Mouse (Mus musculus) small intestine, adult 2 months (tissue): ENCODE measurements around the gene Rtcb. TPM values are rescaled to one million over a fixed set of nuclear protein-coding genes. Genes with fewer than 3 reads are reported as not detected.

Experiments
- H3K27ac ChIP-seq: fragments of 200-500 bp; 2 replicates; pipeline ENCODE4 v1.5.1; 2012; ENCODE audit warnings: low read depth, low read length, control low read depth, inconsistent platforms; ENCODE audit not compliant: insufficient read depth
- H3K27me3 ChIP-seq: fragments of 200-500 bp; 2 replicates; pipeline ENCODE4 v1.6.1; 2012; ENCODE audit warnings: mild to moderate bottlenecking, moderate library complexity, low read length, inconsistent platforms; ENCODE audit not compliant: control insufficient read depth, insufficient read depth
- H3K36me3 ChIP-seq: fragments of 200-500 bp; 2 replicates; pipeline ENCODE4 v1.6.1; 2012; ENCODE audit warnings: mild to moderate bottlenecking, low read length, control low read depth, inconsistent platforms; ENCODE audit not compliant: control insufficient read depth, insufficient read depth
- H3K4me1 ChIP-seq: fragments of 200-500 bp; 2 replicates; pipeline ENCODE4 v1.6.1; 2012; ENCODE audit warnings: low read length, inconsistent platforms, mixed read lengths; ENCODE audit not compliant: control insufficient read depth, insufficient read depth, insufficient read length
- H3K4me3 ChIP-seq: fragments of 200-500 bp; 2 replicates; pipeline ENCODE4 v1.5.1; 2012; ENCODE audit warnings: low read depth, mild to moderate bottlenecking, control low read depth, inconsistent platforms, low read length, moderate library complexity
- CTCF ChIP-seq: fragments of 200-500 bp; IDR thresholded peaks from 2 replicates; pipeline ENCODE4 v1.5.1; 2012; ENCODE audit warnings: low read depth, mild to moderate bottlenecking, control low read depth, inconsistent platforms, low read length, moderate library complexity, mixed read lengths; ENCODE audit not compliant: insufficient replicate concordance, insufficient read length; ENCODE audit errors: extremely low read depth
- POLR2A ChIP-seq: fragments of 200-500 bp; IDR thresholded peaks from 2 replicates; pipeline ENCODE4 v1.6.1; 2012; ENCODE audit warnings: low read depth, mild to moderate bottlenecking, control low read depth, inconsistent platforms, low read length, moderate library complexity
- WGBS: fragments of 180-500 bp; shearing (Covaris S2); methylation state at CpG from one replicate; pipeline ENCODE4 v1.1.7; 2018; 5-methylcytosine and 5-hydroxymethylcytosine counted together
- polyA plus RNA-seq: library from polyadenylated mRNA; depleted of rRNA; stranded (reverse); fragments of >200 nt; gene quantifications from 2 replicates; pipeline ENCODE4 v1.2.3, GENCODE M21; 2012; rRNA removed

Gene Rtcb
- polyA plus RNA-seq, 1 experiment, result 26.8 TPM

DNA sequence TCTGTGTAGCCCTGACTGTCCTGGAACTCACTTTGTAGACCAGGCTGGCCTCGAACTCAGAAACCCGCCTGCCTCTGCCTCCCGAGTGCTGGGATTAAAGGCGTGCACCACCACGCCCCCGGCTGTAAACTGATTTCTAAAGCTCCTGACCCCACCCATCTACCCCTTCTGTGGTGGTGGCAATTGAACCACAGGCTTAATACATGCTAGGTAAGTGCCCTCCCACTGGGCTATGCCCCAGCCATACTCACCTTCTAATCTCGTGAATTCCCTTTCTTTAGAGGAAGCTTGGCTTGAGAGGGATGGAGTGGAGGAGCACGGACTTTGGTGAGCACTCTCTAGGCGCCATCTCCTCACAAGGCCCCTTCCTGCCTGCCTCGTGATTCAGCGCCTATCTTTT, 27.7 kb downstream of the Rtcb start:
- Histone ChIP-seq H3K4me1 (no peaks in the 10 kb centered on the region), H3K36me3 (no peaks in the 10 kb centered on the region), H3K27me3 (no peaks in the 10 kb centered on the region), H3K27ac (no peak overlapping the region), H3K4me3 (no peak overlapping the region)
- 89% methylated on average over 11 of the region's 11 CpGs for WGBS
- TF ChIP-seq CTCF (no peak), POLR2A (no peak)

DNA sequence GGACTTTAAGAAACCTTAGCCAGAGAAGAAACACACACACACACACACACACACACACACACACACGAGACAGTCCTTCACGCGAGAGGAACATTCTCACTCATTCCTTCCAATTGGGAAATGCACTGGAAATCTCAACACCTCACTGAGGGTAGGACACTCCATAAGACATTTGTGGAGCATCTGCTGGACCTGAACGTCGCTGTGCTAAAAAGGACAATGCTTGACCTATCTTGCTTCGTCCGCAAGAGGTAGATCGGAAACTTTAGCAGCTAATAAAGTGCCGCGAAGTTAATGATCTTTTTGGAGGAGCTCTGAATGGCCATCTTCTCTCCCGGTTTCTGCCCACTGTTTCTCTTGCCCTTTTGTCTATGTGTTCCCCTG, 28.4 kb downstream of the Rtcb start:
- 37% methylated on average over 11 of the region's 11 CpGs for WGBS
- H3K27me3 ChIP-seq, result no peaks in the 10 kb centered on the region
- no peak for TF ChIP-seq POLR2A
- TF ChIP-seq CTCF, result no peak
- H3K4me1 ChIP-seq, result no peaks in the 10 kb centered on the region
- no peak overlapping the region for H3K27ac ChIP-seq
- H3K4me3 ChIP-seq, result no peak overlapping the region
- H3K36me3 ChIP-seq, result no peaks in the 10 kb centered on the region

DNA sequence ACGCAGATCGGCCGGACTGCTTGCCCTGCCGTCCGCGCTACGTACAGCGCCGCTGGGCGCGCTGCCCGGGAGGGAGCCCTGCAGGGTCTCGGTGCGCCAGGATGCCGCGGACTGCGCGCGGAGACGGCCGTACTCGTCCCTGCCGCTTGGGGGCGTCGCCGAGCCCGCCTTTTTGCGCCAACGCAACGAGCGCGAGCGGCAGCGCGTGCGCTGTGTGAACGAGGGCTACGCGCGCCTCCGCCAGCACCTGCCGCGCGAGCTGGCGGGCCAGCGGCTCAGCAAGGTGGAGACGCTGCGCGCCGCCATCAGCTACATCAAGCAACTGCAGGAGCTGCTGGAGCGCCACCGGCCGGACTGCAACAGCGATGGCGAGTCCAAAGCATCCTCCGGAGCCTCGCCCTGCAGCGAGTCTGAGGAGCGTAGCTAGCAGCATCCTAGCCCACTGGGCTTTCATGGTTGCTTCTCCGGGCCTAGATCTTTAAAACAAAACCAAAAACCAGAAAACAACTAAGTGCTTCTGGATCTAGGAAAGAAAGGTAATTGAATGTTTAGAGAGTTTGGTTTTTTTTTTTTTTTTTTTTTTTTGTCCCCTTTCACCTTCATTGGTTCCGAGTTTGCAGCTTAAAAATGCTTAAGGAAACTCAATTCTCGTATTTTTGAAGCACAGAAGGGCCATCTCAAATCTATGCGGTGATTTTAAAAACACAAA, 29.0 kb downstream of the Rtcb start:
- 1% methylated on average over 63 of the region's 63 CpGs for WGBS

DNA sequence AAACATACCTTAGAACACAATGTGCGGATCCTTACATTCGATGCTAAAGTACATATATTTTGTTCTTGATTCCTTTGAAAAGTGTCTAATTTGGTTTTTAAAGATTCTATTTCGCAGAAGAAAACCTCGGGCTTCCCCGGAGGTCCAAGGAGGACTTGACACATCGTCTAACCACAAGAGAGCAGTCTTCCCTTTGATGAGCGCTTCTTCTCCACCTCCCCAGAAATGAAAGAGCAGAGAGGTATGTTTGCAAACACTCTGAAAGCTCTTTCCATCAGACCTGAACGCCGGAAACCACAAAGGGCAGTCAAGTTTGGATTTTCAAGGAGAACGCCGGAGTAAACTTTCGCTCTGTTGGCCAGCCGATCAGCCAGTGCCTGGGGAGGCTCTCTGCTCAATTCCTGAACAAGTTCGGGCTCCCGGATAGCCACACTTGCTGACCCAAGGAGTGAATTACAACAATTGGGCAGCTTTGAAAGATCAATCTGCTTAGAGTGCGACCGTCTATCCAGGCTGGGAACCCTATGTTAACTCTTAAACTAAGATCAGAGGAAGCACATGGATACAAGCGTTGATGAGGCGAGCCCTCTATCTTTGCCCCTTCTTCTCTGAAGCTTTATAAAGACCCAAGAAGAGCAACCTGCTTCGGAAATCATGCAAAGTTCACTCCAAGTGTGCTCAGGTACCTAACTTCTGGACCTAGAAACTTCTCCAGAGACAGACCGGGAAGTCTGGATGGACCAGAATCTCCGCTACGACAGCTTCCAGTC, 29.8 kb downstream of the Rtcb start, which contains the start of gene Ascl4:
Ascl4 (plus strand) TSS at position 6 of the 770 bp plus-strand sequence.
- Histone ChIP-seq H3K4me3 (peak within 1 kb of the TSS; percentile 78), H3K27me3 (no peaks in the 10 kb centered on the region), H3K27ac (no peak within 1 kb of the TSS), H3K4me1 (no peaks in the 10 kb centered on the region), H3K36me3 (no peaks in the 10 kb centered on the region)
- WGBS, result 1% methylated on average over 23 of the region's 23 CpGs
- TF ChIP-seq CTCF (no peak), POLR2A (no peak)

More for the DNA sequence above, 29.0 kb downstream of the Rtcb start:
- TF ChIP-seq CTCF, result peak; percentile 33; the same call in 1 of the 2 replicates
- TF ChIP-seq POLR2A, result no peak
- no peaks in the 10 kb centered on the region for H3K4me1 ChIP-seq
- H3K27ac ChIP-seq, result no peak overlapping the region
- H3K36me3 ChIP-seq, result no peaks in the 10 kb centered on the region
- peak overlapping the region; percentile 78 for H3K4me3 ChIP-seq
- H3K27me3 ChIP-seq, result no peaks in the 10 kb centered on the region

DNA sequence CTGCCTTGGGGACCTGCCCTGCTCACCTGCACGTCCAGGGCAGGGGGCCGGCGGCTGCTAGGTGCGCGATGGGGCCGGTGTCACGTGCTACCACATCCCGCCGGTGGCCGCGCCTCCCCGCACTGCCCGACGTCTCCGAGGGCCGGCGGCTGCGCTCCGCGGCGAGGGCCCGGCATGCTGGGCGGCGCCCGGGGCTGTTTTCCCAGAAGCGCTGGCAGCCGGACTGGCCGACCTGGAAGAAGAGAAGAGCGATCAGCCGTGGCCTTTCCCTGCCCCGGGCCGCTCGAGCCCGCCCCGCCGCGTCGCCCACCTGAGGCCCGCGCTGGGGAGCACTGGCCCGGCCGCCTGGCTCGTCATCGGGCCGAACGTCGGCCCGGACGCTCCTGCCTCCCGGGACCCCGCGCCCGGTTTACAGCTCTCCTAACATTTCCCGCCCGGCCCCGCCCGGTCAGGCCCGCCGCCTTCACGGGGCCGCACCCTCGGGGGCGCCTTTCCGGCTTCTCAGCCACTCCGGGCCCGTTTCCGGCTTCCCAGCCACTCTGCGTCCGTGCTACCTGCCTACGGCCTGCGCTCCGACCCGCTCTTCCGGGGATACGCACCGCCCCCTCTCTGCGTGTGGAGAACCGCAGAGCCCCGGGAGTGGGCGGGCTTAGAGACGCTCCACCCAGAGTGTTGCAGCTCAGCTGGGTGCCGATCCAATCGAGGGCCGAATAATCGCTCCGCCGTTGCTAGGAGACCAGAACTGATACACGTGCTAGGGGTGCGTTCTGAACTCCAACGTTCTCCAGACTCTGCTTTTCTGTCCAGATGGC, 40.9 kb downstream of the Rtcb start, which contains the start of gene Prdm4:
Prdm4 (minus strand) TSS at position 645 of the 812 bp plus-strand sequence.
- no peak; the same call in none of the 2 replicates for TF ChIP-seq POLR2A
- TF ChIP-seq CTCF, result 0 out of 2 replicates have a peak, but pooled peaks have one; percentile 16
- WGBS, result 1% methylated on average over 88 of the region's 90 CpGs
- Histone ChIP-seq H3K4me1 (peaks cover 5% of the 10 kb centered on the region), H3K36me3 (peaks cover 20% of the 10 kb centered on the region), H3K4me3 (peak within 1 kb of the TSS; percentile 90), H3K27me3 (no peaks in the 10 kb centered on the region), H3K27ac (peak within 1 kb of the TSS; percentile 58)

Other genes starting within 250 kb of the Rtcb start
- 2.0 and 3.4 TPM in 2 replicates for gene Pwp1, start 128.3 kb downstream of the Rtcb start, polyA plus RNA-seq
- 9.4 and 26.3 TPM in 2 replicates for gene Prdm4, start 40.7 kb downstream of the Rtcb start, polyA plus RNA-seq
- gene Ascl4, start 30.1 kb downstream of the Rtcb start, polyA plus RNA-seq, result 0.14 TPM in 1 of 2 replicates, not detected in the other
- not detected in 2 replicates for gene Bpifc, start 54.1 kb upstream of the Rtcb start, polyA plus RNA-seq
- 8.3 and 16.8 TPM in 2 replicates for gene Fbxo7, start 64.1 kb upstream of the Rtcb start, polyA plus RNA-seq